ENCODE assay signal across 7 mouse cellular contexts in the genomic region with DNA sequence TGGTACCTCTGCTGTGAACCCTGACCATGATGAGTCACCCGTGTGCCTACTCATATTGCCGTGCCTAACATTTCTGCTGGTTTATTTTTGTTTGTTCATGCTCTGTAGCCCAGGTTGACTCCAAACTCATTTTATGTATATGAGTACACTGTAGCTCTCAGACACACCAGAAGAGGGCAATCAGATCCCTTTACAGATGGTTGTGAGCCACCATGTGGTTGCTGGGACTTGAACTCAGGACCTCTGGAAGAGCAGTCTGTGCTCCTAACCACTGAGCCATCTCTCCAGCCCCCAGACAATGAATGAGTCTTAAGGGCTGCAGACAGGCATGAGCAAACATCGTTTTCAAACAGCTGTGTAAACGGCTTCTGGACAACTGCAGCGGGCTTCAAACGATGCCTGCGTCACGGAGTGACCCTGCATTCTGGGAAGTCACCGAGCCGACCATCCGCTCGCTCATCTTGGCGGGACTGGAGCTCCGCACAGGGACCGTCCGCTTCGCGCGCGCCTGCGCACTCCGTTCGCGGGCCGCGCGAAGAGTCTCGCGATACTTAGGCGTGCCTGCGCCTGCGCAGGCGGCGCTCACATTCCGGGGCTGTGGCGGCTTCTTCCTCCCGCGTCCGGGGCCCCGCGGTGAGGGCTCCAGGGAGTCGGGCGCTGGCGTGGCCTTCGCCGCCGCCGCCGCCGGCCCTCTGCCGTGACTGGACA. TPM values are rescaled to one million over a fixed set of nuclear protein-coding genes. Genes with fewer than 3 reads are reported as not detected.
DNase-seq lines count a peak whose midpoint lies in the region; ATAC-seq lines count a peak whose summit lies in the region.

TSS of gene B230219D22Rik (plus strand) at position 590 of the 708 bp plus-strand sequence.

- DNase-seq in adrenal gland, postnatal 10 days, result peak; percentile 92
- peak; percentile 94 for DNase-seq in embryonic facial prominence, embryonic 10.5 days (ENCODE audit: low spot score)
- peak; percentile 88 for DNase-seq in kidney, adult 11 months
- DNase-seq in limb, embryonic 10.5 days (ENCODE audit: low spot score), result peak; percentile 92
- peak; percentile 90 for DNase-seq in spleen, adult 12 weeks (ENCODE audit: low spot score)

- H3K27ac ChIP-seq in embryonic facial prominence, embryonic 10.5 days (replicated peaks), result peak within 1 kb of the TSS; percentile 100
- peak within 1 kb of the TSS; percentile 100 for H3K27ac ChIP-seq in limb, embryonic 10.5 days
- H3K27ac ChIP-seq in midbrain, embryonic 13.5 days, result peak within 1 kb of the TSS; percentile 98

- peak within 1 kb of the TSS; percentile 85 for H3K4me3 ChIP-seq in embryonic facial prominence, embryonic 10.5 days
- H3K4me3 ChIP-seq in limb, embryonic 10.5 days, result peak within 1 kb of the TSS; percentile 99
- peak within 1 kb of the TSS; percentile 97 for H3K4me3 ChIP-seq in midbrain, embryonic 13.5 days (replicated peaks)

- peak within 1 kb of the TSS; percentile 86 for H3K4me2 ChIP-seq in midbrain, embryonic 13.5 days (replicated peaks)

- no peaks in the 10 kb centered on the region for H3K27me3 ChIP-seq in embryonic facial prominence, embryonic 10.5 days (replicated peaks; ENCODE audit: low read depth, poor library complexity, severe bottlenecking)
- no peaks in the 10 kb centered on the region for H3K27me3 ChIP-seq in limb, embryonic 10.5 days (ENCODE audit: low read depth, poor library complexity, severe bottlenecking)
- H3K27me3 ChIP-seq in midbrain, embryonic 13.5 days, result no peaks in the 10 kb centered on the region

- peaks cover 31% of the 10 kb centered on the region for H3K4me1 ChIP-seq in embryonic facial prominence, embryonic 10.5 days
- H3K4me1 ChIP-seq in limb, embryonic 10.5 days, result peaks cover 25% of the 10 kb centered on the region
- peaks cover 35% of the 10 kb centered on the region for H3K4me1 ChIP-seq in midbrain, embryonic 13.5 days (replicated peaks)

- no peaks in the 10 kb centered on the region for H3K9me3 ChIP-seq in embryonic facial prominence, embryonic 10.5 days
- H3K9me3 ChIP-seq in limb, embryonic 10.5 days (replicated peaks), result no peaks in the 10 kb centered on the region
- no peaks in the 10 kb centered on the region for H3K9me3 ChIP-seq in midbrain, embryonic 13.5 days

- peak; percentile 96 for ATAC-seq in granulocyte monocyte progenitor cell, adult 5-6 weeks (replicated peaks; ENCODE audit: poor library complexity, severe bottlenecking)
- peak; percentile 97 for ATAC-seq in midbrain, embryonic 13.5 days

- H3K36me3 ChIP-seq in embryonic facial prominence, embryonic 10.5 days (replicated peaks), result peaks cover 17% of the 10 kb centered on the region
- H3K36me3 ChIP-seq in limb, embryonic 10.5 days, result peaks cover 16% of the 10 kb centered on the region
- H3K36me3 ChIP-seq in midbrain, embryonic 13.5 days, result no peaks in the 10 kb centered on the region

- 2% methylated on average over 51 of the region's 51 CpGs for WGBS in embryonic facial prominence, embryonic 10.5 days
- WGBS in limb, embryonic 10.5 days, result 3% methylated on average over 51 of the region's 51 CpGs
- 4% methylated on average over 42 of the region's 51 CpGs for WGBS in midbrain, embryonic 13.5 days

- H3K9ac ChIP-seq in midbrain, embryonic 13.5 days (replicated peaks), result peak within 1 kb of the TSS; percentile 100

RNA-seq across cellular contexts. Expression of gene B230219D22Rik, which starts in this region (rescaled TPM):
- total RNA-seq in adrenal gland, postnatal 10 days (2021), result 10 to 100 TPM; 52.5 to 53.8 TPM
- 55.5 and 60.7 TPM in 2 replicates for polyA plus RNA-seq in embryonic facial prominence, embryonic 10.5 days (2016; fragmentation: Nextera tagmentation; extraction: Ambion mirVana)
- total RNA-seq in granulocyte monocyte progenitor cell, adult 5-6 weeks (2014; fragmentation: Nextera tagmentation), result 49.1 and 59.0 TPM in 2 replicates
- total RNA-seq in granulocyte monocyte progenitor cell, adult 5-6 weeks (2017), result 31.0 and 39.0 TPM in 2 replicates
- 55.5 and 65.2 TPM in 2 replicates for polyA plus RNA-seq in limb, embryonic 10.5 days (2016; fragmentation: Nextera tagmentation; extraction: Ambion mirVana)
- polyA plus RNA-seq in midbrain, embryonic 13.5 days (2015; fragmentation: Nextera tagmentation; extraction: Ambion mirVana), result 69.3 and 72.6 TPM in 2 replicates

Comparison
In these comparisons a context has a peak if more than half of its experiments do, and no peak if none do; other contexts are left out.
1. Peak in every context shown above with its lines: DNase-seq, ATAC-seq, H3K4me3 ChIP-seq and H3K27ac ChIP-seq.